Mouse (Mus musculus): ENCODE results near the gene Lrrc31.

- TF ChIP-seq CTCF (IDR thresholded peaks at IDR 0.05; ENCODE audit: control insufficient read depth, insufficient read depth, insufficient read length) (no peak), FOSL1 (IDR thresholded peaks at IDR 0.05; ENCODE audit: insufficient read depth, low read length, poor library complexity, severe bottlenecking) (no peak), MAX (IDR thresholded peaks at IDR 0.05) (no peak)
Measured at GRCm38 (mm10) chr3:30736809-30737208, 37.2 kb upstream of the Lrrc31 start.
